Mouse (Mus musculus): ENCODE measurements around the gene Rasd1.

Rasd1 gene

GRCm38 (mm10) chr11:59964818-59965217, at the start of gene Rasd1:
TSS of gene Rasd1 (minus strand) at chr11:59964944.
- peak; percentile 75 to 77 for DNase-seq (ENCODE audit: low spot score in 2 of 2)

DNA sequence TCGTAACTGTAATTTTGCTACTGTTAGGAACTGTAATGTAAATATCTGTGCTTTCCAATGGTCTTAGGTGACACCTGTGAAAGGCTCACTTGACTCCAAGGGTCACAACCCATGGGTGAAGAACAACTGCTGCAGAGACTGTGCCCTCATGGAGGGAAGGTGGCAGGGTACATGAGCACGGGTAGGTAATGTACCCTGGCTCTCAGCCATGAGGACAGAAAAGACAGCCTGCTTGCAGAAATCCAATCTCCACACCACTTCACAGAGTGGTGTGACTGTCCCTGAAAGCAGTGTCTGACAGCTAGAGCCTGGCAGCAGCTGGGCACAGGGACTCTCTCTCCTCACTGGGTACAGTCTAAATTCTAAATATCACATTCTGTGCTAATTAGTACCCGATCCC, 46.8 kb upstream of the Rasd1 start:
- no peak for DNase-seq (ENCODE audit: low spot score in 2 of 2)

- no peak for DNase-seq (ENCODE audit: low spot score in 2 of 2)
Observed at GRCm38 (mm10) chr11:60009451-60009850, 44.7 kb upstream of the Rasd1 start.

- DNase-seq (ENCODE audit: low spot score in 2 of 2): no peak
Observed at GRCm38 (mm10) chr11:60005866-60006265, 41.1 kb upstream of the Rasd1 start.

- no peak for DNase-seq (ENCODE audit: low spot score in 2 of 2)
Observed at GRCm38 (mm10) chr11:60004716-60005115, 40.0 kb upstream of the Rasd1 start.

GRCm38 (mm10) chr11:60003811-60004210, 39.1 kb upstream of the Rasd1 start:
- no peak for DNase-seq (ENCODE audit: low spot score in 2 of 2)

- no peak for DNase-seq (ENCODE audit: low spot score in 2 of 2)
Observed at GRCm38 (mm10) chr11:60001231-60001980, 36.7 kb upstream of the Rasd1 start.

DNA sequence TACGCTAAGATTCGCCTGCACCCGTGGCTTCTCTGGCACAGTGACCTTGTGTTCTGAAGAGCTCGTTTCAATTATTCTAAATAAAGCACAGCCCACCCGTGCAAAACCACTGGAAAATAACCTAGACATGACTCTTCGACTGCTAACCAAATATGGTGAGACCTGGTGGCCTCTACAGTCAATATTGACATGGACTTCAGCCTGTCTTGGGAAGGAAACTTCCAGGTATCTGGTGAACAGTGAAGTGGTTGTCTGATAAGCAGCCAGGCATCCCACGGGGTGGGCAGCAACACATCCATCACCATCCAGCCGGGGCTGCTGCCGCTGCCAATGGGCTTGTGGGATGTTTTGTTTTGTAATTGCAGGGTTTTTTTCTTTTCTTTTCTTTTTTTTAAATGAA, 29.6 kb upstream of the Rasd1 start:
- DNase-seq (ENCODE audit: low spot score in 2 of 2): no peak

DNA sequence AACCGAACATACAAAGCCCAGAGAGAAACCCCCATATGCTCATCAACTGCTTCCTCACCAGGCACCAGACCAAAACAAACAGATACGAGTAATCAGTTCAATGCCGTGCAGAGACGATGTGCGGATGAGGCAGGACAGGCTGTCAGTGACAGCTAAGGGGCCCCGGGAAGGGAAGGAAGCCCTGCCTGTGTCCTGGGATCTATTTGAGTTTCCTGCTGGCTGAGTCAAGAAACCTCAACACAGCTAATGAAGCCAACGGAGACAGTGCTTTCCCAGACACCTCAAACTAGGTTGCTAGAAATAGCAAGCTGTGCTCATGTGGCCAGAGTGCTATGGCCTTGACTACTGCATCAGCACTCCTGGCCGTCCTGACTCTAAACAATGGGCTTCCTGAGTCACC, 26.6 kb upstream of the Rasd1 start:
- no peak for DNase-seq (ENCODE audit: low spot score in 2 of 2)

GRCm38 (mm10) chr11:59989406-59989805, 24.7 kb upstream of the Rasd1 start:
- no peak for DNase-seq (ENCODE audit: low spot score in 2 of 2)

DNA sequence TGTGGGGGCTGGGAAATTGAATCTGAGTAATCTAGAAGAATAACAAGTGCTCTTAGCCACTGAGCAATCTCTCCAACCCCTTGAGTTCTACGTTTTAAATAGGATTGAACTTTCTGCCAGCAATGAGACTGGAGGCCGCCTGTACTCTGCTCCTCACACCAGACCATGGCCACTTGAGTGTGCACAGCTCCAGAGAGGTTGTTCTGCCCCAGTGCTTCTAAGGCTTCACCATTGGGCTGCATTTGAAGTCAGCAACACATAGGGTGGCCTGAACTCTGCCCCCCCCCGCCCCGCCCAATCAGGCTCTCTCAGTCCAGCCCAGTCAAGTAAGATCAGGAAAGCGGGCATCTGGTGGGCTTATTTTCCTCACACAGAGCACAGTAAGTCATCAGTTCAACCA, 13.1 kb upstream of the Rasd1 start:
- DNase-seq (ENCODE audit: low spot score in 2 of 2): no peak

DNA sequence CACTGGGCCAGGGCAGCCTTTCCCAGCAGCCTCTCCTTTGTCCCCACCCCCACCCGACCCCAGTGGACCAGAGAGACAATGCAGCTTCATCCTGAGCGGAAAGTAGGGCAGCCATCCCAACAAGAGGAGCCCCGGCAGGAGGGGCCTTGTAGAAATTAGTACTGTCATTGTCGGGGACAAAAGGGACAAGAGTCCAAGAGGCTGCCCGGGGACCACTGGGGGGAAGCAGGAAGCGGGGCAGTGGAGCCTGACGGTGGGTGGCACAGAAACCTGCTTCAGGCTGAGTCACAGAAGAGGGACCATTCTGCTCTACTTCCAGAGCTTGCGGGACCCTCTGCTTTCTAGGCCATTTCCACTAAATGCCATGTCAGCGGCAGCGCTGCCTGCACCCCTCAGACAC, 10.5 kb upstream of the Rasd1 start:
- DNase-seq (ENCODE audit: low spot score in 2 of 2): no peak

- DNase-seq (ENCODE audit: low spot score in 2 of 2): no peak
Observed at GRCm38 (mm10) chr11:59973389-59973788, 8.6 kb upstream of the Rasd1 start.

DNA sequence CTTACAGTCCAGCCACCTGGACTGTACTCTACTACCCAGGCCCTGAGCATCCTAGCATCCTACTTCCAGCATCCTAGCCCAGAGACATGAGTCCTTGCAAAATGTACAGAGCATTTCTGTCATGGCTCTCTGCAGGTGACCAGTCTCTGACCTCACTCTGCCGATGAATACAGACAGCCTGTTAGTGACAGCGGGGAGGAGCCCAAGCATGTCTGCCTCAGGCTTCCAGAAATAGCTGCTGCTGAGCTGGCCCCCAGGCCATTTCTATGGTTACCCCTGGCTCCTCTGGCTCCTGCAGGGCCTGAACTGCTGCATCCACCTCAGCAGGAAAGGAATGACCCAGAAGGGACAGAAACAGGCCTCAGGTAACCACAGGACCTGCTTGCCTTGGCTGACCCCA, 6.9 kb upstream of the Rasd1 start:
- no peak for DNase-seq (ENCODE audit: low spot score in 2 of 2)

DNA sequence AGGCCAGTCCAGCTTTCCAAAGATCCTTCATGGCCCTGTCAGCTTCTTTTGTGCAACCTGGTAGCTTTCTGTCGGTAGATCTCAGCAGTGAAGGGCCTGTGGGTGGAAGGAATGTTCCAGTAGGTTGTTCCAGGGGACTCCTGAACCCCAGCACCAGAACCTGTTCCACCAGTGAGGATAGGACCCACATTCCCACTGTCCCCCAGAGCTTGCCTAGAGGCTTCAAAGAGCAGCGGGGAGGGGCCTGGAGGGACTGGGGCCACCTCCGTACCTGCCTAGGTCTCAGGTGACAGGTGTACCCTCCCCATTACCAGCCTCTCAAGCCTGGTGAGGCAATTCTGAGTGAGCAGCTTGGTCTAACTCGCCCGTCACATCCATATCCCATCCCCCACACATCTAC, 6.0 kb upstream of the Rasd1 start:
- no peak for DNase-seq (ENCODE audit: low spot score in 2 of 2)

- DNase-seq (ENCODE audit: low spot score in 2 of 2): no peak
Observed at GRCm38 (mm10) chr11:59967765-59968164, 3.0 kb upstream of the Rasd1 start.

GRCm38 (mm10) chr11:59966102-59966483, 1.3 kb upstream of the Rasd1 start:
- no peak for DNase-seq (ENCODE audit: low spot score in 2 of 2)

DNA sequence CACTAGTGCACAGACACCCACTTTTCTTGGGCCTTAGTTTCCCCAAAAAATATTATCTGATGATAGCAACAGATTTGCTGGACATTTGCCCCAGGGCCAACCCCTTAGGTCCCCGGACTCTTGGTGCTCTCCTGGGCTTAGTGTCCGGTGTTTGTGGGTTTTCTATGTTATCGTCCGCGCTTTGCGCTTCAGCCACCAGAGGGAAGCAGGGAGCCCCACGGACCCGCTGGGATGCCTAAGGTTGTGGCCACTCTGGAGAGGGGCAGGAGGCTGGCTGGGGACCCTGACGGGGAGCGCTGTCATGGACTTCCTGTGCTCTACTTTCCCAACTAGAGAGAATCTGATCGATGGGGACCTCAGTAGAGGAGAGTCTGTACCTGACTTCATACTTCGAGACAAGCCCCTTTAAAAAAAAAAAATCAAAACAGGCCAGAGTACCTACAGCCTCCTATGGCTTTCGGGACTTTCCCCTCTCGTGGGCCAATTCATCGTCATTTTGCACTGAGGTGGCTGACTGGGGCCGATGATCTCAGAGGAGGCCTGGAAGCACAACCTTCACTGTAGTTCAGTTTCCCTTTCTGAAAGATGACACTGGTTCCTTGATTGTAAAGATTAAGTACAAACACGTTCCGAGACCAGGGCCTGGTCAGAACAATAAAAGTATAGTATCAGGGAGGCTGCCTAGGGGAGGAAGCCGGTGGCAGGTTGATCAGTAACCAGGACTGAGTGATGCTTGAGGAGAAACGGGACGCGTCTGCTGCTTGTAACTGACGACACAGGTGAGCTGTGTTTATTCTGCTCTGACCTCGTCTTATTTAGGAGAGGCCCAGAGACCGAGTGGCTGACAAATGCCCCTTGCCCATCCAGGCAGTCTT, 720 bp upstream of the Rasd1 start:
- DNase-seq (ENCODE audit: low spot score in 2 of 2): peak; percentile 77 to 78

DNA sequence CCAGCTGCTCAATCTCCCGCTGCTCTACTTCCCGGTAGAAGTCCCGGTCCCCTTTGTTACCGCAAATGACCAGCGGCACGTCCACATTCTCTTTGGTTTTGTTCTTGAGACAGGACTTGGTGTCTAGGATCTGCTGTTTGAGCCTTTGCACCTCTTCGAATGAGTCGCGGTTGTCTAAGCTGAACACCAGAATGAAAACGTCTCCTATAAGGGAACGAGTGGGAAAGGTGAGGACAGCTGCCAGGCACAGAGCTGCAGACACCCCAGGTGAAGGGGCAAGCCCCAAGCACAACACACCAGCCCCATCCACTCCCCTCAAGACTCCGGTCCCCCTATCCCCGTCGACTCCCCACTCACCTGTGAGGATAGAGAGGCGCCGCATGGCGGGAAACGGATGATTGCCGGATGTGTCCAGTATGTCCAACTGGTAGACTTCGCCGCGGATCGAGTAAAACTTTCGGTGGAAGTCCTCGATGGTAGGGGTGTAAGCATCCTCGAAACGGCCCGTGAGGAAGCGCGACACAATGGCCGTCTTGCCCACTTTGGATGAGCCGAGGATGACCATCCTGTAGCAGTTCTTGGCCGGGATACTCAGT, 483 bp downstream of the Rasd1 start:
- peak; percentile 13 to 21 for DNase-seq (ENCODE audit: low spot score in 2 of 2)

GRCm38 (mm10) chr11:59963364-59964162, 1.2 kb downstream of the Rasd1 start:
- DNase-seq (ENCODE audit: low spot score in 2 of 2): no peak

DNA sequence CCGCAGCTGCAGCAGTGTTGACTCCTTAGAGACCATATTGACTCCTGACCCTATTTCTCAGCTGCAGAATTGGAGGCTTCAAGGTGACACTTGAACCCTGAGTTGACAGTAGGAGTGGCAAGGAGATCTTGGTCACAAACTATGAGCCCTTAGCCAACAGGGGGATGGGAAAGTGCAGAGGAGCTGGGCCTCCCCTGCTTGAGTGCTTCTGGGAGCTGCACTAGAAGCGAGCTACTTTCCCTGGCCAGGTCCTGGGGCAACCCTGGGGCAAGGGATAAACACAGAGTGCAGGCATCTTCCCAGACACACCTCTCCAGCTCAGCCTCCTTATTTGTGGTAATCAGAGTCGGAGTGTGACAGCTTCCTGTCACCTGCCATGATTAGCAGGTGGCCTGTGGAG, 2.2 kb downstream of the Rasd1 start:
- no peak for DNase-seq (ENCODE audit: low spot score in 2 of 2)

GRCm38 (mm10) chr11:59961338-59961875, 3.3 kb downstream of the Rasd1 start:
- no peak for DNase-seq (ENCODE audit: low spot score in 2 of 2)

Measured in natural killer cell, adult 2 months (primary cell).